Mouse (Mus musculus): ENCODE measurements around the gene Anxa2.

Gene Anxa2

GRCm38 (mm10) chr9:69459876-69460275 is 6.5 kb downstream of the Anxa2 start:
- DNase-seq, result no peak

GRCm38 (mm10) chr9:69463046-69463445 is 9.6 kb downstream of the Anxa2 start:
- no peak for DNase-seq

- no peak for DNase-seq
Measured at GRCm38 (mm10) chr9:69464109-69464756, 10.8 kb downstream of the Anxa2 start.

GRCm38 (mm10) chr9:69466098-69466497 is 12.7 kb downstream of the Anxa2 start:
- DNase-seq, result peak in 1 of 2 experiments; percentile 41

GRCm38 (mm10) chr9:69467310-69467939 is 14.0 kb downstream of the Anxa2 start:
- DNase-seq, result no peak

- DNase-seq, result peak; percentile 52 to 53
Measured at GRCm38 (mm10) chr9:69468991-69469390, 15.6 kb downstream of the Anxa2 start.

- no peak for DNase-seq
Measured at GRCm38 (mm10) chr9:69470362-69470761, 16.9 kb downstream of the Anxa2 start.

GRCm38 (mm10) chr9:69470921-69471320 is 17.5 kb downstream of the Anxa2 start:
- no peak for DNase-seq

GRCm38 (mm10) chr9:69472724-69473123 is 19.3 kb downstream of the Anxa2 start:
- peak; percentile 84 to 94 for DNase-seq

GRCm38 (mm10) chr9:69475873-69476272 is 22.5 kb downstream of the Anxa2 start:
- DNase-seq, result no peak

- no peak for DNase-seq
Measured at GRCm38 (mm10) chr9:69477195-69477823, 23.9 kb downstream of the Anxa2 start.

- DNase-seq, result no peak
Measured at GRCm38 (mm10) chr9:69477824-69478222, 24.4 kb downstream of the Anxa2 start.

GRCm38 (mm10) chr9:69480344-69480743 is 26.9 kb downstream of the Anxa2 start:
- DNase-seq, result peak; percentile 82 to 91

- DNase-seq, result no peak
Measured at GRCm38 (mm10) chr9:69483811-69484210, 30.4 kb downstream of the Anxa2 start.

GRCm38 (mm10) chr9:69486140-69486539 is 32.7 kb downstream of the Anxa2 start:
- DNase-seq, result no peak

- no peak for DNase-seq
Measured at GRCm38 (mm10) chr9:69488510-69488909, 35.1 kb downstream of the Anxa2 start.

GRCm38 (mm10) chr9:69488972-69489371 is 35.6 kb downstream of the Anxa2 start:
- DNase-seq, result peak in 1 of 2 experiments; percentile 21

GRCm38 (mm10) chr9:69492809-69493208 is 39.4 kb downstream of the Anxa2 start:
- no peak for DNase-seq

- DNase-seq, result peak; percentile 31 to 82
Measured at GRCm38 (mm10) chr9:69502504-69502903, 49.1 kb downstream of the Anxa2 start.

- peak in 1 of 2 experiments; percentile 59 for DNase-seq
Measured at GRCm38 (mm10) chr9:69505611-69506010, 52.2 kb downstream of the Anxa2 start.

- DNase-seq, result no peak
Measured at GRCm38 (mm10) chr9:69507206-69507605, 53.8 kb downstream of the Anxa2 start.

- no peak for DNase-seq
Measured at GRCm38 (mm10) chr9:69508016-69508415, 54.6 kb downstream of the Anxa2 start.

- no peak for DNase-seq
Measured at GRCm38 (mm10) chr9:69511881-69512590, 58.6 kb downstream of the Anxa2 start.
